Mouse (Mus musculus) heart, adult 2 months (tissue): ENCODE measurements at regions not wholly inside any gene's neighbourhood (a gene's known extent, or its start where the extent isn't known, plus 50 kb on each side); places are given as distances from the start of the nearest gene placed in this dataset.

Experiments used
- DNase-seq, 2 experiments: peaks; one replicate each; pipeline ENCODE4 v3.0.0; 2021
- H3K27ac ChIP-seq: fragments of 200-600 bp; 2 replicates; pipeline ENCODE4 v1.8.1; 2022
- H3K27me3 ChIP-seq: fragments of 200-500 bp; 2 replicates; pipeline ENCODE4 v1.6.1; 2012; ENCODE audit warnings: mild to moderate bottlenecking, low read length, inconsistent platforms, mixed read lengths; ENCODE audit not compliant: control insufficient read depth, insufficient read depth
- H3K36me3 ChIP-seq: fragments of 200-500 bp; 2 replicates; pipeline ENCODE4 v1.6.1; 2012; ENCODE audit warnings: low read length, inconsistent platforms; ENCODE audit not compliant: control insufficient read depth, insufficient read depth
- H3K4me1 ChIP-seq: fragments of 200-500 bp; 2 replicates; pipeline ENCODE4 v1.6.1; 2011; ENCODE audit warnings: low read length; ENCODE audit not compliant: control insufficient read depth, insufficient read depth
- H3K4me3 ChIP-seq: fragments of 200-600 bp; 2 replicates; pipeline ENCODE4 v1.8.1; 2022
- H3K79me2 ChIP-seq: fragments of 200-500 bp; replicated peaks from 2 replicates; pipeline ENCODE4 v1.6.1; 2012; ENCODE audit warnings: mild to moderate bottlenecking, inconsistent platforms, low read length, moderate library complexity, mixed read lengths; ENCODE audit not compliant: control insufficient read depth, insufficient read depth
- H3K9ac ChIP-seq: fragments of 200-500 bp; 2 replicates; pipeline ENCODE4 v1.6.1; 2012; ENCODE audit warnings: low read depth, mild to moderate bottlenecking, control low read depth, inconsistent platforms, low read length, mixed read lengths
- CTCF ChIP-seq: fragments of 200-600 bp; IDR thresholded peaks from 2 replicates; pipeline ENCODE4 v1.8.1; 2022; ENCODE audit warnings: antibody characterized with exemption, mild to moderate bottlenecking, moderate library complexity
- EP300 ChIP-seq: fragments of 200-500 bp; IDR thresholded peaks from 2 replicates; pipeline ENCODE4 v1.6.1; 2011; ENCODE audit warnings: low read depth, low read length, control low read depth; ENCODE audit not compliant: insufficient read depth
- POLR2A ChIP-seq: fragments of 200-500 bp; IDR thresholded peaks from 2 replicates; pipeline ENCODE4 v1.6.1; 2011; ENCODE audit warnings: mild to moderate bottlenecking, low read depth, low read length, control low read depth; ENCODE audit not compliant: insufficient read depth
- WGBS: fragments of 180-500 bp; shearing (Covaris S2); methylation state at CpG from one replicate; pipeline ENCODE4 v1.1.7; 2018; 5-methylcytosine and 5-hydroxymethylcytosine counted together
- intact Hi-C: fragments of 180-260 bp; cut with DNase I; formaldehyde crosslinking; loops from one replicate; pipeline ENCODE4 v1.15.1; 2025

GRCm38 (mm10) chr13:101876601-101877000, 108.6 kb upstream of the Pik3r1 start:
- intact Hi-C loops, result no loop called here
- 69% methylated on average over 3 of the region's 3 CpGs for WGBS

GRCm38 (mm10) chr13:101878168-101878567, 110.2 kb upstream of the Pik3r1 start:
- H3K9ac ChIP-seq, result no peak overlapping the region
- H3K36me3 ChIP-seq, result no peaks in the 10 kb centered on the region
- no peak overlapping the region for H3K4me3 ChIP-seq
- no peaks in the 10 kb centered on the region for H3K27me3 ChIP-seq
- DNase-seq, result no peak
- H3K79me2 ChIP-seq, result no peaks in the 10 kb centered on the region
- H3K4me1 ChIP-seq, result no peaks in the 10 kb centered on the region
- no peak for TF ChIP-seq CTCF
- no peak for TF ChIP-seq POLR2A
- TF ChIP-seq EP300, result no peak
- intact Hi-C loops, result no loop called here
- H3K27ac ChIP-seq, result no peak overlapping the region

More at GRCm38 (mm10) chr13:101876601-101877000, 108.6 kb upstream of the Pik3r1 start:
- no peaks in the 10 kb centered on the region for H3K79me2 ChIP-seq
- H3K27me3 ChIP-seq, result no peaks in the 10 kb centered on the region
- no peaks in the 10 kb centered on the region for H3K4me1 ChIP-seq
- H3K9ac ChIP-seq, result no peak overlapping the region
- TF ChIP-seq POLR2A (no peak), EP300 (no peak)
- no peak for DNase-seq
- H3K36me3 ChIP-seq, result no peaks in the 10 kb centered on the region
- H3K4me3 ChIP-seq, result no peak overlapping the region
- H3K27ac ChIP-seq, result no peak overlapping the region

- H3K9ac ChIP-seq, result no peak overlapping the region
- DNase-seq, result peak; percentile 14 to 28
These were observed 111.6 kb upstream of the Pik3r1 start for GRCm38 (mm10) chr13:101879561-101880081.

GRCm38 (mm10) chr13:101883177-101883576, 115.2 kb upstream of the Pik3r1 start:
- Histone ChIP-seq H3K27me3 (no peaks in the 10 kb centered on the region), H3K9ac (no peak overlapping the region), H3K79me2 (no peaks in the 10 kb centered on the region), H3K4me3 (no peak overlapping the region), H3K27ac (no peak overlapping the region), H3K36me3 (no peaks in the 10 kb centered on the region), H3K4me1 (no peaks in the 10 kb centered on the region)
- no peak for TF ChIP-seq CTCF
- TF ChIP-seq EP300, result no peak
- TF ChIP-seq POLR2A, result no peak
- intact Hi-C loops, result no loop called here
- no peak for DNase-seq

More at GRCm38 (mm10) chr13:101879561-101880081, 111.6 kb upstream of the Pik3r1 start:
- no peaks in the 10 kb centered on the region for H3K4me1 ChIP-seq
- intact Hi-C loops, result no loop called here
- 63% methylated on average over 8 of the region's 8 CpGs for WGBS
- H3K27me3 ChIP-seq, result no peaks in the 10 kb centered on the region
- H3K27ac ChIP-seq, result peak overlapping the region; percentile 6
- TF ChIP-seq EP300 (no peak), POLR2A (no peak), CTCF (no peak)
- H3K79me2 ChIP-seq, result no peaks in the 10 kb centered on the region
- H3K36me3 ChIP-seq, result no peaks in the 10 kb centered on the region
- no peak overlapping the region for H3K4me3 ChIP-seq

- intact Hi-C loops, result no loop called here
- Histone ChIP-seq H3K27ac (no peak overlapping the region), H3K4me3 (no peak overlapping the region), H3K36me3 (no peaks in the 10 kb centered on the region), H3K79me2 (no peaks in the 10 kb centered on the region), H3K9ac (no peak overlapping the region), H3K27me3 (no peaks in the 10 kb centered on the region), H3K4me1 (no peaks in the 10 kb centered on the region)
- TF ChIP-seq EP300, result no peak
- no peak for TF ChIP-seq CTCF
- 90% methylated on average over 3 of the region's 3 CpGs for WGBS
- DNase-seq, result no peak
These were observed 116.7 kb upstream of the Pik3r1 start for GRCm38 (mm10) chr13:101884752-101885151.

- WGBS, result 61% methylated on average over 4 of the region's 4 CpGs
- Histone ChIP-seq H3K27ac (no peak overlapping the region), H3K4me1 (no peaks in the 10 kb centered on the region), H3K4me3 (no peak overlapping the region), H3K36me3 (no peaks in the 10 kb centered on the region), H3K9ac (no peak overlapping the region), H3K79me2 (no peaks in the 10 kb centered on the region), H3K27me3 (no peaks in the 10 kb centered on the region)
- intact Hi-C loops, result no loop called here
- TF ChIP-seq POLR2A, result no peak
- TF ChIP-seq CTCF, result no peak
- no peak for TF ChIP-seq EP300
- DNase-seq, result no peak
These were observed 123.5 kb upstream of the Pik3r1 start for GRCm38 (mm10) chr13:101891473-101891872.
